Mouse (Mus musculus): ENCODE measurements at regions not wholly inside any gene's neighbourhood (a gene's known extent, or its start where the extent isn't known, plus 50 kb on each side); places are given as distances from the start of the nearest gene placed in this dataset.
"Not testable (repeated sequence)": the region's sequence is repeated elsewhere in the genome, so short reads cannot be mapped to it uniquely, and the experiment has no call there.

GRCm38 (mm10) chr4:146727119-146727518 is 116.4 kb downstream of the Zfp993 start:
- not testable (repeated sequence) for H3K4me2 ChIP-seq (replicated peaks); H3K27ac ChIP-seq; H3K36me3 ChIP-seq; H3K27me3 ChIP-seq; H3K4me3 ChIP-seq; ATAC-seq (ENCODE audit: low FRiP score, low read depth); H3K9ac ChIP-seq; H3K4me1 ChIP-seq
- WGBS, result 80% methylated on average over 6 of the region's 6 CpGs
- H3K9me3 ChIP-seq, result peaks cover 52% of the 10 kb centered on the region

- not testable (repeated sequence) for H3K9ac ChIP-seq; H3K4me2 ChIP-seq (replicated peaks); H3K36me3 ChIP-seq; H3K27me3 ChIP-seq; H3K4me1 ChIP-seq; H3K4me3 ChIP-seq; ATAC-seq (ENCODE audit: low FRiP score, low read depth); H3K27ac ChIP-seq
- H3K9me3 ChIP-seq, result peaks cover 42% of the 10 kb centered on the region
- 93% methylated on average over 2 of the region's 2 CpGs for WGBS
Measured at GRCm38 (mm10) chr4:146739775-146740174, 129.0 kb downstream of the Zfp993 start.

GRCm38 (mm10) chr4:146740649-146741048 is 129.9 kb downstream of the Zfp993 start:
- H3K9ac ChIP-seq; H3K27me3 ChIP-seq; H3K4me3 ChIP-seq; H3K27ac ChIP-seq; H3K36me3 ChIP-seq; ATAC-seq (ENCODE audit: low FRiP score, low read depth); H3K4me1 ChIP-seq; H3K4me2 ChIP-seq (replicated peaks): not testable (repeated sequence)
- 85% methylated on average over 7 of the region's 7 CpGs for WGBS
- peaks cover 36% of the 10 kb centered on the region for H3K9me3 ChIP-seq

DNA sequence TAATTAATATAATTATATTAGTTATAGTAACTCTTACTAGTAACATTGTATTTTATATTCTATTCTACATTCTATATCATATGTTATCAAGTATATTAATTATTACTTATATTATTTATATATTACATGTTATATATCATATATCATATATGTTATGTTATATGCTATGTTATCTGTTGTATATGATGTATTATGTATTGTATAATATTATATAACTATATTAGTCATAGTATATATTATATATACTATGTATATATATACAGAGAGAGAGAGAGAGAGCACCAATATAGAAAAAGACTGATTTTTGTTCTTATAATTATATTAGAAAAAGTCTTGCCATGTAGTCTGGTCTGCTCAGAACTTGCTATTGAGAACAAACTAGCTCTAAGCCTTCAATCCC is 133.0 kb downstream of the Zfp993 start:
- H3K9ac ChIP-seq; H3K4me3 ChIP-seq; H3K4me1 ChIP-seq; ATAC-seq (ENCODE audit: low FRiP score, low read depth); H3K27me3 ChIP-seq; H3K27ac ChIP-seq; H3K36me3 ChIP-seq; H3K4me2 ChIP-seq (replicated peaks): not testable (repeated sequence)
- peaks cover 32% of the 10 kb centered on the region for H3K9me3 ChIP-seq
